Mouse (Mus musculus): ENCODE measurements around the gene Riiad1.

- no peak for TF ChIP-seq EP300 (optimal IDR thresholded peaks at IDR 0.05)
- TF ChIP-seq CTCF (IDR thresholded peaks at IDR 0.05; ENCODE audit: low read depth): no peak
Measured at GRCm38 (mm10) chr3:94476301-94477035, 3.7 kb downstream of the Riiad1 start.

All from stomach, postnatal 0 days (tissue).